Mouse (Mus musculus) myocyte (in vitro differentiated cells): ENCODE results near the gene Ylpm1.

Source experiments
- MAX ChIP-seq: IDR thresholded peaks from one replicate; pipeline ENCODE4 v1.6.1; 2011; ENCODE audit warnings: low read depth, mild to moderate bottlenecking, control low read depth
- POLR2A ChIP-seq: IDR thresholded peaks from one replicate; pipeline ENCODE4 v1.6.1; 2011; ENCODE audit warnings: low read depth, mild to moderate bottlenecking, control low read depth, moderate library complexity; ENCODE audit not compliant: insufficient read length
- POLR2AphosphoS2 ChIP-seq: IDR thresholded peaks from one replicate; pipeline ENCODE4 v1.6.1; 2011; ENCODE audit warnings: low read depth, control low read depth; ENCODE audit not compliant: insufficient read length
- TCF3 ChIP-seq: IDR thresholded peaks from one replicate; pipeline ENCODE4 v1.6.1; 2011; ENCODE audit warnings: low read depth, control low read depth; ENCODE audit not compliant: insufficient read length

DNA sequence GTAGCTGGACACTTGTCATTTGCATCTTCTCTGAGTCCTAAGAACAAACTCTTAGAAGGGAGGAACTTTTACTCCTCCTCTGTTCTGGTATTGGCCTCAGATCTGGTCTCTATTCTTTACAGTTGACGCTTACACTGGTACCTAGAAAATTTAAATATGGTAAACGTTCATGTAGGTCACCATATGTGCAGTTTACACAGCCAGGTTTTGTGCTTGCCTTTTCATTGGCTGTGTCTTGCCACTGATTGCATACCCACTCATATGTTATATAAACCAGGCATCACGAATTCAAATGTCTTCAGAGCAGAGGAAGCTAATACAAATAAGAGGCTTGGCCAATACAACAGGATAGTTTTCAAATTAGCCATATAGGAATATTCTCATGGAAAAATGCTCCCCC is 81.0 kb downstream of the Ylpm1 start:
- no peak for TF ChIP-seq TCF3
- TF ChIP-seq POLR2A, result no peak
- TF ChIP-seq MAX, result no peak
- TF ChIP-seq POLR2AphosphoS2, result no peak
